Mouse (Mus musculus) hindbrain, embryonic 16.5 days (tissue): ENCODE data around the gene Olfr796. TPM values are rescaled to one million over a fixed set of nuclear protein-coding genes. Genes with fewer than 3 reads are reported as not detected.

Experiments
- microRNA-seq: library from miRNA; unstranded; fragments of <30 nt; microRNA quantifications from one replicate; pipeline ENCODE4, GENCODE M21; 2017
- polyA plus RNA-seq: library from polyadenylated mRNA; unstranded; fragments of >200 nt; fragmentation: Nextera tagmentation; extraction: Ambion mirVana; gene quantifications from 2 replicates; pipeline ENCODE4 v1.2.1, GENCODE M21; 2015

Gene Olfr796
- polyA plus RNA-seq, 1 experiment from 2014 or later = not detected

Small RNAs within 50 kb of the gene (microRNA-seq; reads per million reads assigned to microRNA genes)
- gene Gm23252 = not detected

Other genes with a start within 250 kb of the Olfr796 start
- gene Olfr784, start 228.5 kb downstream of the Olfr796 start, polyA plus RNA-seq = 0.07 and 0.15 TPM in 2 replicates
- gene Olfr785, start 207.1 kb downstream of the Olfr796 start, polyA plus RNA-seq = not detected in 2 replicates
- gene Olfr786, start 185.3 kb downstream of the Olfr796 start, polyA plus RNA-seq = not detected in 2 replicates
- not detected in 2 replicates for gene Olfr787, start 150.7 kb downstream of the Olfr796 start, polyA plus RNA-seq
- not detected in 2 replicates for gene Olfr788, start 141.6 kb downstream of the Olfr796 start, polyA plus RNA-seq
- gene Olfr789, start 127.8 kb downstream of the Olfr796 start, polyA plus RNA-seq = not detected in 2 replicates
- gene Olfr790, start 114.1 kb downstream of the Olfr796 start, polyA plus RNA-seq = not detected in 2 replicates
- gene Olfr791, start 90.8 kb downstream of the Olfr796 start, polyA plus RNA-seq = not detected in 2 replicates
- gene Olfr792, start 73.4 kb downstream of the Olfr796 start, polyA plus RNA-seq = not detected in 2 replicates
- gene Olfr794, start 44.9 kb downstream of the Olfr796 start, polyA plus RNA-seq = not detected in 2 replicates
- not detected in 2 replicates for gene Olfr798, start 15.4 kb upstream of the Olfr796 start, polyA plus RNA-seq
- not detected in 2 replicates for gene Olfr799, start 24.9 kb upstream of the Olfr796 start, polyA plus RNA-seq
- not detected in 2 replicates for gene Olfr800, start 45.1 kb upstream of the Olfr796 start, polyA plus RNA-seq
- not detected in 2 replicates for gene Olfr801, start 61.3 kb upstream of the Olfr796 start, polyA plus RNA-seq
- gene Olfr802, start 75.6 kb upstream of the Olfr796 start, polyA plus RNA-seq = 0.02 TPM in 1 of 2 replicates, not detected in the other
- not detected in 2 replicates for gene Olfr803, start 81.7 kb upstream of the Olfr796 start, polyA plus RNA-seq
- not detected in 2 replicates for gene Olfr804, start 90.6 kb upstream of the Olfr796 start, polyA plus RNA-seq
- not detected in 2 replicates for gene Olfr805, start 116.8 kb upstream of the Olfr796 start, polyA plus RNA-seq
- not detected in 2 replicates for gene Olfr806, start 129.4 kb upstream of the Olfr796 start, polyA plus RNA-seq
- not detected in 2 replicates for gene Olfr807, start 145.2 kb upstream of the Olfr796 start, polyA plus RNA-seq
- gene Olfr808, start 152.9 kb upstream of the Olfr796 start, polyA plus RNA-seq = not detected in 2 replicates
- gene Olfr809, start 162.1 kb upstream of the Olfr796 start, polyA plus RNA-seq = not detected in 2 replicates
- not detected in 2 replicates for gene Olfr810, start 182.3 kb upstream of the Olfr796 start, polyA plus RNA-seq
- gene Olfr811, start 191.8 kb upstream of the Olfr796 start, polyA plus RNA-seq = not detected in 2 replicates
- gene Olfr812, start 233.5 kb upstream of the Olfr796 start, polyA plus RNA-seq = not detected in 2 replicates
- gene Olfr813, start 242.8 kb upstream of the Olfr796 start, polyA plus RNA-seq = not detected in 2 replicates